Mouse (Mus musculus): ENCODE measurements around the gene Arhgap28. TPM values are rescaled to one million over a fixed set of nuclear protein-coding genes. Genes with fewer than 3 reads are reported as not detected.

Gene Arhgap28
- polyA plus RNA-seq, 1 experiment from 2014 or later, result 6.7 TPM

- H3K4me2 ChIP-seq (ENCODE audit: low read length), result no peak overlapping the region
- H3K4me3 ChIP-seq (replicated peaks; ENCODE audit: low read length), result no peak overlapping the region
- no peaks in the 10 kb centered on the region for H3K9me3 ChIP-seq (ENCODE audit: control insufficient read depth, low read length)
- no peak overlapping the region for H3K9ac ChIP-seq (replicated peaks; ENCODE audit: low read depth, low read length)
- no peaks in the 10 kb centered on the region for H3K4me1 ChIP-seq (replicated peaks; ENCODE audit: control insufficient read depth, insufficient read depth, low read length)
- no peaks in the 10 kb centered on the region for H3K36me3 ChIP-seq (ENCODE audit: control insufficient read depth, insufficient read depth)
- H3K27me3 ChIP-seq (replicated peaks; ENCODE audit: control insufficient read depth, insufficient read depth, low read length), result no peaks in the 10 kb centered on the region
- H3K27ac ChIP-seq (ENCODE audit: low read length), result no peak overlapping the region
- no peak for ATAC-seq
Measured at GRCm38 (mm10) chr17:67976027-67976426, 27.9 kb downstream of the Arhgap28 start.

- Histone ChIP-seq H3K27ac (ENCODE audit: low read length) (no peak overlapping the region), H3K27me3 (replicated peaks; ENCODE audit: control insufficient read depth, insufficient read depth, low read length) (no peaks in the 10 kb centered on the region), H3K9me3 (ENCODE audit: control insufficient read depth, low read length) (no peaks in the 10 kb centered on the region), H3K9ac (replicated peaks; ENCODE audit: low read depth, low read length) (no peak overlapping the region), H3K36me3 (ENCODE audit: control insufficient read depth, insufficient read depth) (no peaks in the 10 kb centered on the region), H3K4me1 (replicated peaks; ENCODE audit: control insufficient read depth, insufficient read depth, low read length) (no peaks in the 10 kb centered on the region), H3K4me2 (ENCODE audit: low read length) (no peak overlapping the region), H3K4me3 (replicated peaks; ENCODE audit: low read length) (no peak overlapping the region)
- WGBS, result 54% methylated on average over 2 of the region's 2 CpGs
- ATAC-seq, result no peak
Measured at GRCm38 (mm10) chr17:67974679-67975078, 29.2 kb downstream of the Arhgap28 start.

- Histone ChIP-seq H3K4me3 (replicated peaks; ENCODE audit: low read length) (no peak overlapping the region), H3K4me2 (ENCODE audit: low read length) (no peak overlapping the region), H3K27ac (ENCODE audit: low read length) (no peak overlapping the region), H3K36me3 (ENCODE audit: control insufficient read depth, insufficient read depth) (no peaks in the 10 kb centered on the region), H3K27me3 (replicated peaks; ENCODE audit: control insufficient read depth, insufficient read depth, low read length) (no peaks in the 10 kb centered on the region), H3K9me3 (ENCODE audit: control insufficient read depth, low read length) (no peaks in the 10 kb centered on the region), H3K4me1 (replicated peaks; ENCODE audit: control insufficient read depth, insufficient read depth, low read length) (0 out of 2 replicates have a peak, but pooled peaks cover 2% of the 10 kb centered on the region), H3K9ac (replicated peaks; ENCODE audit: low read depth, low read length) (no peak overlapping the region)
- WGBS, result 63% methylated on average over 8 of the region's 8 CpGs
- ATAC-seq, result no peak
Measured at GRCm38 (mm10) chr17:67966853-67967540, 36.9 kb downstream of the Arhgap28 start.

GRCm38 (mm10) chr17:67962858-67963257 is 41.1 kb downstream of the Arhgap28 start:
- H3K4me2 ChIP-seq (ENCODE audit: low read length), result no peak overlapping the region
- WGBS, result 90% methylated on average over 6 of the region's 6 CpGs
- no peaks in the 10 kb centered on the region for H3K27me3 ChIP-seq (replicated peaks; ENCODE audit: control insufficient read depth, insufficient read depth, low read length)
- no peaks in the 10 kb centered on the region for H3K9me3 ChIP-seq (ENCODE audit: control insufficient read depth, low read length)
- H3K27ac ChIP-seq (ENCODE audit: low read length), result no peak overlapping the region
- no peaks in the 10 kb centered on the region for H3K36me3 ChIP-seq (ENCODE audit: control insufficient read depth, insufficient read depth)
- H3K9ac ChIP-seq (replicated peaks; ENCODE audit: low read depth, low read length), result no peak overlapping the region
- H3K4me3 ChIP-seq (replicated peaks; ENCODE audit: low read length), result no peak overlapping the region
- no peak for ATAC-seq
- H3K4me1 ChIP-seq (replicated peaks; ENCODE audit: control insufficient read depth, insufficient read depth, low read length), result 0 out of 2 replicates have a peak, but pooled peaks cover 5% of the 10 kb centered on the region

- H3K9me3 ChIP-seq (ENCODE audit: control insufficient read depth, low read length), result no peaks in the 10 kb centered on the region
- 0 out of 2 replicates have a peak, but pooled peaks cover 5% of the 10 kb centered on the region for H3K4me1 ChIP-seq (replicated peaks; ENCODE audit: control insufficient read depth, insufficient read depth, low read length)
- no peak overlapping the region for H3K9ac ChIP-seq (replicated peaks; ENCODE audit: low read depth, low read length)
- H3K36me3 ChIP-seq (ENCODE audit: control insufficient read depth, insufficient read depth), result no peaks in the 10 kb centered on the region
- H3K4me2 ChIP-seq (ENCODE audit: low read length), result no peak overlapping the region
- no peak overlapping the region for H3K27ac ChIP-seq (ENCODE audit: low read length)
- no peaks in the 10 kb centered on the region for H3K27me3 ChIP-seq (replicated peaks; ENCODE audit: control insufficient read depth, insufficient read depth, low read length)
- H3K4me3 ChIP-seq (replicated peaks; ENCODE audit: low read length), result no peak overlapping the region
- no peak for ATAC-seq
- 64% methylated on average over 8 of the region's 8 CpGs for WGBS
Measured at GRCm38 (mm10) chr17:67962020-67962419, 41.9 kb downstream of the Arhgap28 start.

GRCm38 (mm10) chr17:67958909-67959308 is 45.0 kb downstream of the Arhgap28 start:
- Histone ChIP-seq H3K4me1 (replicated peaks; ENCODE audit: control insufficient read depth, insufficient read depth, low read length) (0 out of 2 replicates have a peak, but pooled peaks cover 5% of the 10 kb centered on the region), H3K9ac (replicated peaks; ENCODE audit: low read depth, low read length) (no peak overlapping the region), H3K27me3 (replicated peaks; ENCODE audit: control insufficient read depth, insufficient read depth, low read length) (no peaks in the 10 kb centered on the region), H3K9me3 (ENCODE audit: control insufficient read depth, low read length) (no peaks in the 10 kb centered on the region), H3K27ac (ENCODE audit: low read length) (no peak overlapping the region), H3K4me2 (ENCODE audit: low read length) (no peak overlapping the region), H3K36me3 (ENCODE audit: control insufficient read depth, insufficient read depth) (no peaks in the 10 kb centered on the region), H3K4me3 (replicated peaks; ENCODE audit: low read length) (no peak overlapping the region)
- WGBS, result 95% methylated on average over 7 of the region's 7 CpGs
- ATAC-seq, result no peak

GRCm38 (mm10) chr17:67957603-67958002 is 46.3 kb downstream of the Arhgap28 start:
- Histone ChIP-seq H3K4me3 (replicated peaks; ENCODE audit: low read length) (no peak overlapping the region), H3K36me3 (ENCODE audit: control insufficient read depth, insufficient read depth) (no peaks in the 10 kb centered on the region), H3K27me3 (replicated peaks; ENCODE audit: control insufficient read depth, insufficient read depth, low read length) (no peaks in the 10 kb centered on the region), H3K9ac (replicated peaks; ENCODE audit: low read depth, low read length) (no peak overlapping the region), H3K27ac (ENCODE audit: low read length) (no peak overlapping the region), H3K9me3 (ENCODE audit: control insufficient read depth, low read length) (no peaks in the 10 kb centered on the region), H3K4me2 (ENCODE audit: low read length) (no peak overlapping the region), H3K4me1 (replicated peaks; ENCODE audit: control insufficient read depth, insufficient read depth, low read length) (0 out of 2 replicates have a peak, but pooled peaks cover 5% of the 10 kb centered on the region)
- ATAC-seq, result no peak
- 79% methylated on average over 1 of the region's 1 CpGs for WGBS

- Histone ChIP-seq H3K27me3 (replicated peaks; ENCODE audit: control insufficient read depth, insufficient read depth, low read length) (no peaks in the 10 kb centered on the region), H3K36me3 (ENCODE audit: control insufficient read depth, insufficient read depth) (no peaks in the 10 kb centered on the region), H3K4me3 (replicated peaks; ENCODE audit: low read length) (no peak overlapping the region), H3K4me2 (ENCODE audit: low read length) (no peak overlapping the region), H3K27ac (ENCODE audit: low read length) (no peak overlapping the region), H3K4me1 (replicated peaks; ENCODE audit: control insufficient read depth, insufficient read depth, low read length) (no peaks in the 10 kb centered on the region), H3K9ac (replicated peaks; ENCODE audit: low read depth, low read length) (no peak overlapping the region), H3K9me3 (ENCODE audit: control insufficient read depth, low read length) (no peaks in the 10 kb centered on the region)
- WGBS, result 35% methylated on average over 10 of the region's 10 CpGs
- ATAC-seq, result no peak
Measured at GRCm38 (mm10) chr17:67955876-67956690, 47.8 kb downstream of the Arhgap28 start.

- Histone ChIP-seq H3K4me2 (ENCODE audit: low read length) (no peak overlapping the region), H3K4me3 (replicated peaks; ENCODE audit: low read length) (no peak overlapping the region), H3K36me3 (ENCODE audit: control insufficient read depth, insufficient read depth) (no peaks in the 10 kb centered on the region), H3K27me3 (replicated peaks; ENCODE audit: control insufficient read depth, insufficient read depth, low read length) (no peaks in the 10 kb centered on the region), H3K27ac (ENCODE audit: low read length) (no peak overlapping the region), H3K4me1 (replicated peaks; ENCODE audit: control insufficient read depth, insufficient read depth, low read length) (no peaks in the 10 kb centered on the region), H3K9ac (replicated peaks; ENCODE audit: low read depth, low read length) (no peak overlapping the region), H3K9me3 (ENCODE audit: control insufficient read depth, low read length) (no peaks in the 10 kb centered on the region)
- ATAC-seq, result no peak
- 75% methylated on average over 5 of the region's 5 CpGs for WGBS
Measured at GRCm38 (mm10) chr17:67954961-67955360, 49.0 kb downstream of the Arhgap28 start.

All from forebrain, embryonic 16.5 days (tissue).